Mouse (Mus musculus) embryonic facial prominence, embryonic 14.5 days (tissue): ENCODE data around the gene Jmjd8. TPM values are rescaled to one million over a fixed set of nuclear protein-coding genes. Genes with fewer than 3 reads are reported as not detected.

Experiments
- ATAC-seq: fragments of 200-750 bp; cut with Nextera tagmentation; 2 replicates; pipeline ENCODE4 v1.8.0; 2017; ENCODE audit warnings: low read depth, moderate number of reproducible peaks, moderate TSS enrichment
- DNase-seq: peaks from one replicate; pipeline ENCODE4 v3.0.0-alpha.2; 2015; ENCODE audit warnings: low spot score
- H3K27ac ChIP-seq: fragments of 300-500 bp; sonication (generic); replicated peaks from 2 replicates; pipeline ENCODE4 v1.5.1; 2014; ENCODE audit warnings: low read depth, mild to moderate bottlenecking, low read length, moderate library complexity
- H3K27me3 ChIP-seq: fragments of 300-500 bp; sonication (generic); replicated peaks from 2 replicates; pipeline ENCODE4 v1.6.1; 2014; ENCODE audit warnings: low read length; ENCODE audit not compliant: control insufficient read depth, insufficient read depth
- H3K36me3 ChIP-seq: fragments of 300-500 bp; sonication (generic); 2 replicates; pipeline ENCODE4 v1.6.1; 2014; ENCODE audit warnings: low read length, mixed read lengths; ENCODE audit not compliant: control insufficient read depth, insufficient read depth
- H3K4me1 ChIP-seq: fragments of 300-500 bp; sonication (generic); 2 replicates; pipeline ENCODE4 v1.6.1; 2014; ENCODE audit warnings: antibody characterized with exemption, low read length; ENCODE audit not compliant: control insufficient read depth, insufficient read depth
- H3K4me2 ChIP-seq: fragments of 300-500 bp; sonication (generic); 2 replicates; pipeline ENCODE4 v1.6.1; 2014; ENCODE audit warnings: low read depth, mild to moderate bottlenecking, low read length, moderate library complexity, mixed read lengths
- H3K4me3 ChIP-seq: fragments of 300-500 bp; sonication (generic); 2 replicates; pipeline ENCODE4 v1.5.1; 2014; ENCODE audit warnings: low read depth, mild to moderate bottlenecking, low read length
- H3K9ac ChIP-seq: fragments of 300-500 bp; sonication (generic); 2 replicates; pipeline ENCODE4 v1.6.1; 2014; ENCODE audit warnings: low read depth, mild to moderate bottlenecking, low read length, moderate library complexity, mixed read lengths
- H3K9me3 ChIP-seq: fragments of 300-500 bp; sonication (generic); 2 replicates; pipeline ENCODE4 v1.6.1; 2016; ENCODE audit warnings: low read length; ENCODE audit not compliant: control insufficient read depth
- WGBS: fragments of 180-500 bp; shearing (Covaris S2); extraction: QIAGEN DNeasy Blood & Tissue Kit; methylation state at CpG from one replicate; pipeline ENCODE4 v1.1.7; 2014; 5-methylcytosine and 5-hydroxymethylcytosine counted together
- polyA plus RNA-seq: library from polyadenylated mRNA; unstranded; fragments of >200 nt; fragmentation: Nextera tagmentation; extraction: Ambion mirVana; gene quantifications from 2 replicates; pipeline ENCODE4 v1.2.1, GENCODE M21; 2014

Gene Jmjd8
- polyA plus RNA-seq, 1 experiment from 2014 or later: 35.2 TPM

GRCm38 (mm10) chr17:25828223-25828594, 458 bp upstream of the Jmjd8 start:
- ATAC-seq (no peak), DNase-seq (no peak)
- Histone ChIP-seq H3K4me3 (peak overlapping the region; percentile 52), H3K4me2 (peak overlapping the region; percentile 76), H3K9ac (peak overlapping the region; percentile 76; the same call in 1 of the 2 replicates), H3K27me3 (no peaks in the 10 kb centered on the region), H3K27ac (no peak overlapping the region; the same call in 1 of the 2 replicates), H3K4me1 (peaks cover 35% of the 10 kb centered on the region), H3K9me3 (no peaks in the 10 kb centered on the region), H3K36me3 (peaks cover 45% of the 10 kb centered on the region)
- 81% methylated on average over 8 of the region's 8 CpGs for WGBS

- Histone ChIP-seq H3K4me2 (peak overlapping the region; percentile 76), H3K36me3 (peaks cover 45% of the 10 kb centered on the region), H3K9ac (peak overlapping the region; percentile 76), H3K27me3 (no peaks in the 10 kb centered on the region), H3K4me1 (peaks cover 36% of the 10 kb centered on the region), H3K4me3 (peak overlapping the region; percentile 52), H3K27ac (peak overlapping the region; percentile 90), H3K9me3 (no peaks in the 10 kb centered on the region)
- DNase-seq (no peak), ATAC-seq (no peak)
- WGBS: 31% methylated on average over 8 of the region's 8 CpGs
Measured at GRCm38 (mm10) chr17:25829558-25830017, 921 bp downstream of the Jmjd8 start.

GRCm38 (mm10) chr17:25830200-25830753, 1.6 kb downstream of the Jmjd8 start:
- ATAC-seq: no peak
- no peak for DNase-seq
- H3K4me1 ChIP-seq: peaks cover 38% of the 10 kb centered on the region
- no peaks in the 10 kb centered on the region for H3K9me3 ChIP-seq
- peak overlapping the region; percentile 76; the same call in 1 of the 2 replicates for H3K4me2 ChIP-seq
- H3K27me3 ChIP-seq: no peaks in the 10 kb centered on the region
- WGBS: 82% methylated on average over 4 of the region's 4 CpGs
- H3K27ac ChIP-seq: no peak overlapping the region
- peaks cover 45% of the 10 kb centered on the region for H3K36me3 ChIP-seq
- H3K9ac ChIP-seq: peak overlapping the region; percentile 76; the same call in 1 of the 2 replicates
- peak overlapping the region; percentile 52; the same call in 1 of the 2 replicates for H3K4me3 ChIP-seq

- H3K4me2 ChIP-seq: peak overlapping the region; percentile 86; the same call in 1 of the 2 replicates
- peak overlapping the region; percentile 87 for H3K4me3 ChIP-seq
- peaks cover 41% of the 10 kb centered on the region for H3K36me3 ChIP-seq
- H3K4me1 ChIP-seq: peaks cover 38% of the 10 kb centered on the region
- no peaks in the 10 kb centered on the region for H3K9me3 ChIP-seq
- DNase-seq: no peak
- no peaks in the 10 kb centered on the region for H3K27me3 ChIP-seq
- 84% methylated on average over 13 of the region's 14 CpGs for WGBS
- H3K9ac ChIP-seq: peak overlapping the region; percentile 90; the same call in 1 of the 2 replicates
- ATAC-seq: no peak
- H3K27ac ChIP-seq: no peak overlapping the region
Measured at GRCm38 (mm10) chr17:25830806-25831431, 2.3 kb downstream of the Jmjd8 start.

- Histone ChIP-seq H3K9me3 (no peaks in the 10 kb centered on the region), H3K4me3 (peak overlapping the region; percentile 87), H3K36me3 (peaks cover 34% of the 10 kb centered on the region), H3K27me3 (no peaks in the 10 kb centered on the region), H3K9ac (peak overlapping the region; percentile 90), H3K4me2 (peak overlapping the region; percentile 86), H3K4me1 (peaks cover 43% of the 10 kb centered on the region), H3K27ac (peak overlapping the region; percentile 86)
- 61% methylated on average over 21 of the region's 21 CpGs for WGBS
- DNase-seq (no peak), ATAC-seq (no peak)
Measured at GRCm38 (mm10) chr17:25831451-25832281, 3.0 kb downstream of the Jmjd8 start.

- H3K4me2 ChIP-seq: peak overlapping the region; percentile 86
- H3K4me3 ChIP-seq: peak overlapping the region; percentile 87
- peaks cover 28% of the 10 kb centered on the region for H3K36me3 ChIP-seq
- no peaks in the 10 kb centered on the region for H3K27me3 ChIP-seq
- DNase-seq (peak; percentile 100), ATAC-seq (peak; percentile 90)
- H3K9ac ChIP-seq: peak overlapping the region; percentile 90
- under 1% methylated on average over 53 of the region's 77 CpGs for WGBS
- H3K9me3 ChIP-seq: no peaks in the 10 kb centered on the region
- H3K4me1 ChIP-seq: peaks cover 43% of the 10 kb centered on the region
- H3K27ac ChIP-seq: peak overlapping the region; percentile 96
Measured at GRCm38 (mm10) chr17:25832436-25833290, 4.0 kb downstream of the Jmjd8 start.

- Histone ChIP-seq H3K9ac (peak within 1 kb of the TSS; percentile 90), H3K36me3 (peaks cover 22% of the 10 kb centered on the region), H3K4me3 (peak within 1 kb of the TSS; percentile 87), H3K27ac (peak within 1 kb of the TSS; percentile 96), H3K9me3 (no peaks in the 10 kb centered on the region), H3K4me2 (peak within 1 kb of the TSS; percentile 86), H3K4me1 (peaks cover 43% of the 10 kb centered on the region), H3K27me3 (no peaks in the 10 kb centered on the region)
- peak; percentile 96 for DNase-seq
- WGBS: 1% methylated on average over 24 of the region's 24 CpGs
- ATAC-seq: peak; percentile 50
Measured at GRCm38 (mm10) chr17:25833291-25833663, 4.6 kb downstream of the Jmjd8 start, which contains the start of gene Stub1. Stub1 (minus strand) TSS chr17:25833404.
